Mouse (Mus musculus) liver, embryonic 14.5 days (tissue): ENCODE measurements around the gene Cnot11.

Experiments
- CTCF ChIP-seq: IDR thresholded peaks from 2 replicates; pipeline ENCODE4 v1.5.1; 2016; ENCODE audit warnings: antibody characterized with exemption, low read depth, control low read depth
- EP300 ChIP-seq: IDR thresholded peaks from 2 replicates; pipeline ENCODE4 v1.6.1; 2016; ENCODE audit warnings: antibody characterized with exemption, low read depth

- TF ChIP-seq CTCF (no peak), EP300 (no peak)
Observed at GRCm38 (mm10) chr1:39576431-39577243, 41.8 kb downstream of the Cnot11 start.
